Mouse (Mus musculus): ENCODE data around the gene Golph3. TPM values are rescaled to one million over a fixed set of nuclear protein-coding genes. Genes with fewer than 3 reads are reported as not detected.

Gene Golph3
- total RNA-seq, 2 experiments from 2014 or later, result 62.9 to 67.9 TPM

DNA sequence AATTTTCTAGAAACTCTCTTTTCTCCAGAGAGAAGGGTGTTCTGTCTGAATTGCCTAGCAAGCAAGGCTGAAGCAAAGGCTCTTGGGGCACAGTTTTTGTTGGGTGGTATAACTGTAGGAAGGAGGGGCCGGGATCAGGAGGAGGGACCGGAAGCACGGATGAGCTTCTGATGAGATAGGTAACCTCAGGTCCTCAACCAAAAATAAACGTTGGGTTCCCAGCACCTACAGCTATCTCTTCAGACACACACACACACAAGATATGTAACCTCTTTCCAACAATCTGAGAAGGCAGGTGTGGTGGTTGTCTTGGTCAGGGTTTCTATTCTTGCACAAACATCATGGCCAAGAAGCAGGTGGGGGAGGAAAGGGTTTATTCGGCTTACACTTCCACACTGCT, 4.0 kb upstream of the Golph3 start:
- DNase-seq, result no peak
- intact Hi-C loops (cut with DNase I), result no loop called here

DNA sequence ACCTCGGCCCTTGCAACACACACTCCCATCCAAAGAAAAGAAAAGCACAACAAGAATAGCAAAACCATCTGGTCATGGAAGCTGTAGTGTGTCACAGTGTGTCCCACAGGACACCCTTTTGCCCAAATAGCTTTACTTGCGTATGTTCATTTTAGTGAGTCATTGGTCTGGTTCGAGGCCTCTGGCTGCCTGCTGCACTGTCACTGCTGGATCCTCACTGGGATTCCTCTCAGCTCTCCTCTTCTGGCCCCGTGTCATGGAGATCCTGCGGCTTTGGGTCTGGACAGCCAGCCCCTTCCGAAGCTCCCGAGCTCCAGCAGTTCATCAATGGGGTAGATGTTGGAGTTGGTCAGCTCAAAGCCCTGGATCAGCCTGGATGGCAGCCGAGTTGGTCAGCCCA, 2.8 kb upstream of the Golph3 start:
- no peak for DNase-seq
- intact Hi-C loops (cut with DNase I), result no loop called here

DNA sequence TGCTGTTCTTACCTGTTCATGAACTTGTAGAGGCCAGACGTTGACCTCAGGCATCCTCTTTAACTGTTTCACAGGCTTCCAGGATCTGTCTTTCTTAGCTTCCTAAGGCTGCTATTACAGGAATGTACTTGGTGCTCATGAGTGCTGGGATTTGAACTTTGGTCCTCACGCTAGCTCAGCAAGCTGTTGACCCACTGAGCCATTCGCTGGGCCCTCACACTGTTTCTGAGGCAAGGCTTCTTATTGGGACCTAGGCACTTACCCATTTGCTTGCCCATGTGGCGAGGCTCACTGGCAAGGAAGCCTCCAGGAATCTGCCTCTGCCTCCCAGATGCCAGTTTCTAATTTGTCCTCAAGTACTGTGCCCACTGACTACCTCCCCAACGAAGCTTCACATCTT, 1.4 kb upstream of the Golph3 start:
- intact Hi-C loops (cut with DNase I), result loop anchor here (5.0 kb wide), 1 partner anchor 47 kb away; no protein-coding TSS in a partner anchor
- DNase-seq, result no peak

DNA sequence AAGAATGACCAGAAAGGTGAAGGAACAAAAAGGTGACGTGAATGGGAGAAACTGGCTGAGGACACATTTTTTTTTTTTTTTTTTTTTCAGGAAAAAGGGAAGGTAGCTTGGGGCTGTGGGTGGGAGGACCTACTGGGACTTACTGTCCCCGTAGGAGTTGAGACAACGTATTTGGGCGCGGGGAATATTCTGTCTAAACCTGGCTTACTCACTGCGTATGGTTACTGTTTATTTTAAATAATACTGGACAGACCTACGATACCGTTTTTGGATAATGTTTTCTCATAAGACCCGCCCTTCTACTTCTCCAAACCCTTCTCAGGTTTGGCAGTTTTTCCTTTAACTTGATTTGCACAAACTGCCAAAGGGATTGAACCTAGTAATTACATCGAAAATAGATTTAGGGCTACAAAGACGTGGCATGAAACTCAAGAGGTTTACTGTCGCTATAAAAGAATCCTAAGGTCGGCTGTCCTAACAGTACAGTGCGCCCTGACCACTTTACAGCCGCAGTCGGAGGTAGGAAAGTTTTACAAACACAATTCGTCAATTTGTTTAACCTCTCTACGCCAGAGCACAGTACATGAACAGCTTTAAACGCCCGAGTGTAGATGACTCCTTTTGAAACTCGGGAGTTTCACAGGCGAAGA, 684 bp upstream of the Golph3 start:
- no peak for DNase-seq
- intact Hi-C loops (cut with DNase I), result loop anchor here (5.0 kb wide), 1 partner anchor 47 kb away; no protein-coding TSS in a partner anchor

DNA sequence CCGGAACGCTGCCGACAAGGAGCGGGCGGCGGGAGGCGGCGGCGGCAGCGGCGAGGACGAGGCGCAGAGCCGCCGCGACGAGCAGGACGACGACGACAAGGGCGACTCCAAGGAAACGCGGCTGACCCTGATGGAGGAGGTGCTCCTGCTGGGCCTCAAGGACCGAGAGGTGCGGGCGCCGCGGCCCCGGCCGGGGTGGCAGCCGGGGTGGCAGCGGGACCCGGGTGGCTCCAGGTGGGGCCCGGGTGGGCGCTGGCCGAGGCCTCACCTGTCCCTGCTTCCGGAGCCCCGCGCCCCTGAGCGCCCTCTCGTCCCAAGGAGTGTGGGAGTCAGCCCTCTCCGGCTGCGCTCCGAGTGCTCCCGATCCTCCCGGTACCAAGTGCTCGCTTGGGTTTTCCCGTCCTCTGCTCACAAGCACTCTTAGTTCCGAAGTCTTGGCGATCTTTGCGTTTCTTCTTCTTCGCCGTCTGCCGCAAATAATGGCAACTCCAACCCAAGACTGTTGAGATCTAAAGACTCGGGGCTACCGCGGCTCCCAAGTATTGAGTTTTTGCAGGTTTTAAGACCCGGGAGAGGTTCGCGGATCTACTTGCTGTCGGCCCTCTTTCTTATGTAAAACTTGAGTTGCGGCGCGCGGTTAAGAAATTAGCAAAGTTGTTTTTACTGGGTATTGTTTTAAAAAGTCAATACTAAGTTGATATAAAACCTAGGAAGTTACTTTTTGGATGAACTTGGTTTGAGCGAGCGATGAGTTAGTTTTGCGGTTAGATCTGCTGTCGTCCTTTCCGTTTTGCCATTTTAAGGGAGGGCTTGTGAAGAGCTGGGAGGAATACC, 755 bp downstream of the Golph3 start, which contains the start of gene 1810049J17Rik:
TSS of gene 1810049J17Rik (minus strand) at position 112 of the 834 bp plus-strand sequence.
- no peak for DNase-seq

DNA sequence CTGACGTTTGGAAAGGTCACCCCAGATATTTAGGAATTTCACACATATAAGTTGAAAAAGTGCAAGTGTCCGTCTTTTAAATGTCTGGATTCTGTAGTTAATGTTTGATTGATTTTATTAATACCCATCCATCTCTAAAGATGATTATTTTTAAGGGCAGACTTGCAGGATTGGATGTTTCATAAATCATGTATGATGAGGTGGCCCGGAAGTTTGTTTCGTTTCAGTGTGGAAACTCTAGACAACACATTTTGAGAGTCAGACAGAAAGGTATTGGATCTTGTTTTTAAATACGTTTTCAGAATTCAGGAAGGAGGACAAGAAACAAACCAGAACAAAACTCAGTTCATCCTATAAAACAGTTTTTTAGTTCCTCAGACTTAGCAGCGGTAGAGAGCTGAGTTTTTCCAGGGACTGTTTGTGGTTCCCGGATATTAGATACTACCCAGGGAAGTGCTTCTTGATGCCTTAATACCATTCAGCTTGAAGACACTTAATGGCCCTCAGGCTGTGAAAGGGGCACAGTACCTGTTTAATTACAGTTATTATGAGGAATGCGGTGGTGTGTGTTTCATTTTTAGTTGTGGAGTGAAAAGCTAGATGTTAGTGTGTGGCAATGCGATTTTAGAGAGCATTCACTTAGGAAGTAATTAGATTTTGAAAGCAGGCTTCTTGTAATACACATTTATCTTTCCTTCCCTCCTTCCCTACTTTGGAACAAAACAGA, 1.6 kb downstream of the Golph3 start:
- intact Hi-C loops (cut with DNase I), result loop anchor here (5.0 kb wide), 1 partner anchor 44 kb away; no protein-coding TSS in a partner anchor

More for the DNA sequence above, 755 bp downstream of the Golph3 start, which contains the start of gene 1810049J17Rik:
- intact Hi-C loops (cut with DNase I), result loop anchor here (5.0 kb wide), 1 partner anchor 45 kb away; no protein-coding TSS in a partner anchor

DNA sequence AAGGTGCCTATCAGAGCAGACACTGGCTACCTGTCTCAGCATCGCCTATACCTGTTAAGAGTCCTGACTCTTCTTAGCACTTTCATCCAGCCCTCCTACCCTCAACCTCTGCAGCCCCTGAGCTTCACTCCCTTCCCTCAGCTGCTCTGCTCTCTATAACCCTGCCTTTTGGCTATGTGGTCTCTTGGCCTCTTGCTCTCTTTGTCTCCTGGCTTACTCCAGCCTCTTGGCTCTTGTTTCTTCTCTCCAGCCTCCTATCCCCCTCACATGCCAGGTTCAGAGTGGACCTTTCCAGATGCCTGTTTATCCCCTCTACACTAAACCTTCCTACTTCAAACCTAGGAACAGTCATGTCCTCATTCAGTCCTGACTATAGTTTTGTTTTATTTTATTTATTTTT, 3.1 kb downstream of the Golph3 start:
- intact Hi-C loops (cut with DNase I), result loop anchor here (5.0 kb wide), 1 partner anchor 43 kb away; no protein-coding TSS in a partner anchor
- DNase-seq, result no peak

More for the DNA sequence above, 1.6 kb downstream of the Golph3 start:
- no peak for DNase-seq

DNA sequence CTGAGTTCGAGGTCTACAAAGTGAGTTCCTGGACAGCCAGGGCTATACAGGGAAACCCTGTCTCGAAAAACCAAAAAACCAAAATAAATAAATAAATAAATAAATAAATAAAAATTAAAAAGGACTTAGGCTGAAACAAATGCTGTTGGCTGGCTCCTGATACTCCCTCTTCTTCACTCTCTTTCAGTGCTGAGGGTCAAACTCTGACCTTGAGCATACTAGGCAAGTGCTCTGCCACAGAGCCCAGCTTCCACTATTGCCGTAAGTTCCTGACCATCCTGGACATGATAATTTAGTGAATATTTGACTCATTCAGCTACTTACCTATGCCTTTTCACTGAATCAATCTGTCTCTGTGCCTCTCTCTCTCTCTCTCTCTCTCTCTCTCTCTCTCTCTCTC, 9.1 kb downstream of the Golph3 start:
- intact Hi-C loops (cut with DNase I), result no loop called here
- no peak for DNase-seq

DNA sequence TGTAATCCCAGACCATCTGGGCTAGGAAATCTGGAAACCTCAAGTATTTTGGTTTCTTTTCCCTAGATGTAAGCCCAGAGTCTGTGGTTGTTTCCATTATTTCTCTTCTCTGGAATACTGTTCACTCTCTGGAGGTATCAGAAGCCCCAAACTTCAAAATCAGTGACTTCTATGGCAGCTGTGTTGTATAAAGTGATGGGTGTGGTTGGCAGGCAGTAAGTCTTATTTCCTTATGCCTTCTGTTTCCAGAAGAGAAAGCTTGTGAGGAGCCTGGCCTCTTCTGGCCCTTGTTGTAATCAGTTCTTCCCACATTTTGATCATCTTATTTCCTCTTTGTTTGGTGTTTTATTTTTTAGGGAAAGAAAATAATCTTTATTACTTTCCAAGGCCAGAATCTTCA, 9.6 kb downstream of the Golph3 start:
- no peak for DNase-seq
- intact Hi-C loops (cut with DNase I), result no loop called here

DNA sequence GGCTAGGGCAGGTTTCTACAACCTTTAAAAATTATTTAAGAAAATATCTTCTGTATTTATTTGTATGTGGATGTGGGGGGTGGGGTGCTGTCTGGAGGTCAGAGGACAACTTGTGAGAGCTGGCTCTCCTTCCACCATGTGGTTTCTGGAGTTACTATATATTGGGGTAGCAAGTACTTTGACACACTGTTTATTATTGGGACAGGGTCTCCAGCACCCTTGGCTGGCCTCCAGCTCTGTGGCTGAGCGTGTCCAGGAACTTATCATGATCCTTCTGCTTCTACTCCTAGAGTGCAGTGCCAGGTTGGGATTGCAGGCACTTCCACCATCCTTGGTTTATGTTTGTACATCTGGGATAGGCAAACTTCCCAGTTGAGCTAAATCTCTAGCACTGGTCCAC, 10.1 kb downstream of the Golph3 start:
- intact Hi-C loops (cut with DNase I), result no loop called here
- DNase-seq, result no peak

DNA sequence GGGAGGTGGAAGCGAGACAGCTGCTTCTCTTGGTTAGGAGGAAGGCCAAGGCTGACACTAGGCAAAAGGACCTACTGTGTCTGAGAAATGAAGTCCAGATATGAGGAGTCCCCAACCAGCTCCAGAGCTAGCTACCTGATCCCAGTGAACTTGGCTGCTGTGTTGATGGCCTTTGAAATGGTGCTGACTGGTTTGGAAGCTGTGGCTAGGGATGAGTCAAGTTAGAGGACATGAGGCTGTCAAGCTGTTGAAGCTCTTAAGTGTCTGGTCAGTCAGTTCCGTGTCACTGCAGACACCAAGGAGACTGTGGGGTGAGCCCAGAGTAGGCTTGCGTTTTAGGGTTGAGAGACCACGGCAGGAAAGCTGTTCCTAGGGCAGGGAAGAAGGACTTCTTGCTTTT, 13.1 kb downstream of the Golph3 start:
- intact Hi-C loops (cut with DNase I), result no loop called here
- DNase-seq, result no peak

DNA sequence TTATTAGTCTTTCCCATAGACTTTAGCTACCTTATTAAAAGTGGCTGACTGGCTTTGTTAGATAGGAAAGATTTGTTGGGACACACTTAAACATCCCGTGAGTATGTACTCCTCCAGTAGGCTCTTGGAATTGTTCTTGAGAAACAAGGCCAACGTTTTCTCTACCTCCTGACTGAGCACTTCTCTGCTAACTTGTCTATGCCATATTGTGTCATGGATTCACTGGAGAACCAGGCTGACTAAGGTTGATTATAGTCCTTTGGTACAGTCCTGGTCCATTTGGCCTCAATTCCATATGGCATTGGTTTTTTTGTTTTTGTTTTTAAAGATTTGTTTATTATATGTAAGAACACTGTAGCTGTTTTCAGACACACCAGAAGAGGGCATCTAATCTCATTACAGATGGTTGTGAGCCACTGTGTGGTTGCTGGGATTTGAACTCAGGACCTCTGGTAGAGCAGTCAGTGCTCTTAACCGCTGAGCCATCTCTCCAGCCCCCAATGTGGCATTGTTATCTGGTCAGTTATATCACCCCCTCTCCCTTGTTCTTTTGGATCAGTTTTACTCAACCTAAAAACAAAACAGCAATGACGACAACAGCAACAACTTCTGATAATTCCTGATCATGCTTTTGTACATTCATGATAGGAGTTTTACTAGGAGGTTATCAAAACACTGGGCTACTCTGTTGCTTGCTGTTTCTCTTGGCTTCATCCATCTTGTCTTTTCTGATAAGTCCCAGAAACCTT, 16.0 kb downstream of the Golph3 start:
- intact Hi-C loops (cut with DNase I), result no loop called here
- no peak for DNase-seq

DNA sequence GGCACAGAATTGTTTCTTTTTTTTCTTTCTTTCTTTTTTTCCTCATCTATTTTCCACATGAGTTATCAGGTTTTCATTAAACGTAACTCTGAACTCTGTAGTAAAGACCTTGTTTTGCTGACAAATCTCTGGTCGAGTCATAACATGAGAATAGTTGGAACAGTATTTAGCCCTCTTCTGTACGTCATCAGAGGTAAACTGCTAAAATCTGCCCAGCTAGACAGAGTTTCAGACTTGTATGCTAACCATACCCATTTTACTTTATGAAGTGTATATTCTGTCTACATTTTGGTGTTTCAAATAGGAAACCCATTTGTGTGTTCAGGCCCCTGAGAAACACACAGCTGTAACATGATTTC, 16.5 kb downstream of the Golph3 start:
- intact Hi-C loops (cut with DNase I), result no loop called here
- DNase-seq, result no peak

DNA sequence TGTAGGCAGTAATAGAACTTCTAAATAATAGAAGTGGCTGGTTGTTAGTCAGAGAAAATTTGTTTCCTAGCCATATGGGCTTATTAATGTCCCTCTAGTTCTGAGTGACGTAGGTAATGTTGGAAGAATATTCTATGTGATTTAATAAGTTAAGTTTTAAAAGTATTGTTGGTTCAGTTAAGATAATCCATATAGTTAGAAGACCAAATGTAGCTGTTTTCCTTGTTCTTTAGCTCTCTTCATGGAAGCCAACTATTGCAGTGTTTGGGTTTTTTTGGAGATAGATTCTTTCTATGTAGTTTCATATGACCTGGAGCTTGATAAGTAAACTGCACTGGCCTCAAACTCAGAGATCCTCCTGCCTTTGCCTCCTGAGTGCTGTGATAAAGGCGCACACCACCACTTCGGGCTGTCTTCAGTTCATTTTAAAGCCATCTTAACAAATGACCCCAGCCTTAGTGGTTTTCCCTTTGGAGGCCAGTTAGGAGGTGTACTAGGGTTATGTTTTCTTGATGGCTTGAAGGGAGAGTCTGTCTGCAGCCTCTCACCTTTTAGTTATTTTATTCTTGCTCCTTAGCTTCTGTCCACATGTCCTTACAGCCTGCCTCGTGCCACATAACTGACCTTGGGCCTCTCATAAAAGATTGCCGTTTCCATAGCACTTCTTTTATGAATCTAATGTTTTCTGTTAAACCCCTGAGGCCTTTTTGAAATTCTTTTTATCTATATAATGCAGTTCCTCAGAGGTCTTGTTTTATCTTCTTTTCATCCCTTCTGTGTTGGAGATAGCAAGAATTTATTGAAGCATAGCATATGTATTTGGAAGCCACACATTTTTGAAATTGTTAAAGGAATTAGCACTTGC, 19.5 kb downstream of the Golph3 start:
- no peak for DNase-seq
- intact Hi-C loops (cut with DNase I), result no loop called here

DNA sequence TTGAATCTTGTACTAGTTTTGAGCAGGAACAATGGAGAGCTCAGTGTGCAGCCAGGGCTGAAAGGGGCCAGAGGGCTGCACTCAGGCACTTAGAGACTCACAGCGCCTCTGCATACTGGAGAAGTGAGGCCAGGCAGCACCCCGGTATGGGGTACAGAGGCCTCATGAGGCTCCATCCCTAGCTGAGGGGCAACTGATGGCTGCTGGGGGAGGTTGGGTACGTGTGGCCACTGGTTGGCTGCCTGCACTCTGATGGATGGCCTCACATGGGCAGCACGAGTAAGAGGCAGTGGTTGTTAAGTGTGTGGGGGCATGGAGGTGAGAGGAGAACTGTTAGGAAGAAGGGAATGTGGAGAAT, 20.1 kb downstream of the Golph3 start:
- intact Hi-C loops (cut with DNase I), result no loop called here
- no peak for DNase-seq

DNA sequence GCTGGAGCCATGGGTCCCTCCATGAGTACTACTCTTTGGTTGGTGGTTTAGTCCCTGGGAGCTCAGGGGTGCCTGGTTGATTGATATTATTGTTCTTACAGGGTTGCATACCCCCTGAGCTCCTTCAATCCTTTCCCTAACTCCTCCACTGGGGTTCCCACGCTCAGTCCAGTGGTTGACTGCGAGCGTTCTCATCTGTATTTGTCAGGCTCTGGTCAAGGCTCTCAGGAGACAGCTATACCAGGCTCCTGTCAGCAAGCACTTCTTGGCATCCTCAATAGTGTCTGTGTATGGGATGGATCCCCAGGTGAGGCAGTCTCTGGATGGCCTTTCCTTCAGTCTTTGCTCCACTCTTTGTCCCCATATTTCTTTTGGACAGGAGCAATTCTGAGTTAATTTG, 25.7 kb downstream of the Golph3 start:
- no peak for DNase-seq
- intact Hi-C loops (cut with DNase I), result no loop called here

DNA sequence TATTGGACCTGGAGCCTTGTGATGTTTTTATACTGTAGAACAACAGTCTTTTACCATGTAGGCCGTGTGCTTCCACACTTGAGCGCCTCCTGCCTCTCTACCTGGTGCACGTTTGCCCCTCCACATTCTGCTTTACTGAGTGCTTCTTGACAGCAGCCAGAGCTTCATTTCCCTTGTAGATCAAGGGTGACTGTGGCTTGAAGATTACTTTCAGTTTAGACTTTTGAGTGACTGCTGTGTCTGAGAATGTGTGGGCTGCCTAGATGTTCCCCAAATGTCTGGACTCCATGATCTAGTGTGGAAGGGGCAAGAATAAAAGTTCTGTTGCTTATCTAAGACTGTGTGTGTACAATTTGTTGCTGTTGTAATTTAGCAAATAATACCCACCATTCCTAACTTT, 27.7 kb downstream of the Golph3 start:
- DNase-seq, result no peak
- intact Hi-C loops (cut with DNase I), result no loop called here

DNA sequence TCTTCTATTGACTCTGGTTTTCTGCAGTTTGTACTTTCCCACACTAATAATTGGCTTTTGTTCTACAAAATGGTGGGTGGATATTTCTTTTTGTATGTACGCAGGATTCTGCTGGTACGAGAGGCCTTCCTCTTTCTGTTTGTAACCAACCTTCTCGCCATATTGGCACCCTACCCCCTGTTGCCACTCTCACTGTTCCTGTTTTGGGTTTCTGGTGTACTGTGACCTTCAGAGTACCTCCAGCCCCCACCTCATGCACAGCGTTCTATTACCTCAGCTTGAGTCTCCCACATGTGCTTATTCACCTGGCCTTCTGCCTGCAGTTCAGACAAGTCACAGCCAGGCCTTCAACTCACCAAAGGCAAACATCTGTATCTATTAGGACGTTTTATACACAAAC, 28.6 kb downstream of the Golph3 start:
- DNase-seq, result no peak
- intact Hi-C loops (cut with DNase I), result no loop called here

DNA sequence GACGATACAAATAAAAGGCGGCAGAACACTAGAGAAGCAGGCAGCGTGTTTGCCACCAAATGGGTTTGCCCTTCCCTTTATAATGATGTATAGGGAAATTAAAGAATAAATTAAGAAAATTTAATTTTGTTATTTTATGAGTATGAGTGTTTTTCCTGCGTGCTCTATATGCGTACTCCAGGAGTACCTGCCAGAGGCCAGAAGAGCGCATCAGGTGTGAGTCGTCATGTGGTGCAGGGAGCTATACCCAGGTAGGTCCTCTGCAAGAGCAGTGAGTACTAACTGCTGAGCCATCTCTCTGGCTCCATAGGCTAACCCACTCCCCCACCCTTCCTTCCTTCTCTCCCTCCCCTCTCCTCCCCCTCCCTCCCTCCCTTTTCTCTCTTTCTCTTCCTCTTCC, 30.2 kb downstream of the Golph3 start:
- intact Hi-C loops (cut with DNase I), result no loop called here
- DNase-seq, result no peak
